Mouse (Mus musculus): ENCODE data around the gene Rftn1.

Gene Rftn1

GRCm38 (mm10) chr17:50059417-50059816 lies 131.1 kb downstream of the Rftn1 start:
- no peak for DNase-seq

GRCm38 (mm10) chr17:50055154-50055756 lies 135.2 kb downstream of the Rftn1 start:
- no peak for DNase-seq

- no peak for DNase-seq
These were observed 135.9 kb downstream of the Rftn1 start for GRCm38 (mm10) chr17:50054586-50054985.

GRCm38 (mm10) chr17:50053961-50054360 lies 136.5 kb downstream of the Rftn1 start:
- no peak for DNase-seq

- DNase-seq = no peak
These were observed 137.6 kb downstream of the Rftn1 start for GRCm38 (mm10) chr17:50052741-50053468.

- no peak for DNase-seq
These were observed 140.0 kb downstream of the Rftn1 start for GRCm38 (mm10) chr17:50050456-50050855.

- DNase-seq = no peak
These were observed 142.3 kb downstream of the Rftn1 start for GRCm38 (mm10) chr17:50048209-50048608.

- no peak for DNase-seq
These were observed 143.3 kb downstream of the Rftn1 start for GRCm38 (mm10) chr17:50047182-50047581.

- no peak for DNase-seq
These were observed 149.6 kb downstream of the Rftn1 start for GRCm38 (mm10) chr17:50040727-50041410.

GRCm38 (mm10) chr17:50037882-50038665 lies 152.4 kb downstream of the Rftn1 start:
- DNase-seq = no peak

GRCm38 (mm10) chr17:50037416-50037815 lies 153.1 kb downstream of the Rftn1 start:
- DNase-seq = no peak

GRCm38 (mm10) chr17:50036751-50037385 lies 153.6 kb downstream of the Rftn1 start:
- DNase-seq = no peak

GRCm38 (mm10) chr17:50033698-50034097 lies 156.8 kb downstream of the Rftn1 start:
- DNase-seq = no peak

GRCm38 (mm10) chr17:50031548-50032491 lies 158.7 kb downstream of the Rftn1 start:
- no peak for DNase-seq

GRCm38 (mm10) chr17:50025651-50026050 lies 164.8 kb downstream of the Rftn1 start:
- DNase-seq = no peak

GRCm38 (mm10) chr17:50025173-50025626 lies 165.3 kb downstream of the Rftn1 start:
- DNase-seq = peak in 1 of 2 experiments; percentile 10

- DNase-seq = no peak
These were observed 169.1 kb downstream of the Rftn1 start for GRCm38 (mm10) chr17:50021400-50021799.

- DNase-seq = no peak
These were observed 170.1 kb downstream of the Rftn1 start for GRCm38 (mm10) chr17:50020211-50021001.

- no peak for DNase-seq
These were observed 170.7 kb downstream of the Rftn1 start for GRCm38 (mm10) chr17:50019819-50020210.

- DNase-seq = no peak
These were observed 171.4 kb downstream of the Rftn1 start for GRCm38 (mm10) chr17:50019090-50019489.

Measured in thymus, adult 18-20 months (tissue).